Mouse (Mus musculus): Measurements from ENCODE around the gene Krtcap3. TPM values are rescaled to one million over a fixed set of nuclear protein-coding genes. Genes with fewer than 3 reads are reported as not detected.

The Krtcap3 gene
- total RNA-seq, 2 experiments from 2014 or later: 2.8 to 3.2 TPM

DNA sequence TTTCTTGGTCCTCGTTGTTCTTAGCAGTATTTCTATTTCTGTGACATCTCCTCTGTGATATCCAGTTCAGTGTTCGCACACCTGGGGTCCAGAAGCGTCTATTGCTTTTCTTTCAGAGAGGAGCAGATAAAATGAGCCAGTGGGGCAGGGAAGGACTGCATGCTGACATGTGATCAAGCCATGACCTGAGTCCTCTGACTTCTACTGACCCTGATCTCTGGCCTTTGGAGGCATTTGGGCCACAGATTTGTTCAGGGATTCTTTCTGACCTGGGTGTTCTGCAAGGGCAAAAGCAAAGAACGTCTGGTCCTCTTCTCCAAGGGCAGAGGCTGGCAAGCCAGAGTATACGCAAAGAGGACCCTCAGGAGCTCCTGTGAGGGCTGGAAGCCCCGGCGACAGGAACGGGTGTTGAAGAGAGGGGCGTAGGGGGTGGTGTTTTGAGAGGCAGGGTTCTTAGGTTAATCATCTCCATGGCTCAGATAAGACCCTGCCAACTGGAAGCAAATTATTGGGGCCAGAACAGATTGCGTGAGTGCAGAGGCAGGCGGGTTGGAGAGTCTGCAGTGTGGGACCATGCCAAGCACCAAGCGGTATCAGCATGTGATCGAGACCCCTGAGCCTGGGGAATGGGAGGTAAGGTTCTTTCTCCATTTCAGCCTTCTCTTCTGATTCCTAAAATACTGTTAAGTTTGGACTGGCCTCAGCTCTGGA lies 45.7 kb downstream of the Krtcap3 start, which contains the start of gene Gckr:
Gene Gckr, plus strand, starts transcription at position 397 of the 711 bp plus-strand sequence.
- intact Hi-C loops (cut with DNase I): loop anchor here (10.0 kb wide), 1 partner anchor 158 kb away; the partner anchor contains the start of gene Zfp512
- DNase-seq: no peak

DNA sequence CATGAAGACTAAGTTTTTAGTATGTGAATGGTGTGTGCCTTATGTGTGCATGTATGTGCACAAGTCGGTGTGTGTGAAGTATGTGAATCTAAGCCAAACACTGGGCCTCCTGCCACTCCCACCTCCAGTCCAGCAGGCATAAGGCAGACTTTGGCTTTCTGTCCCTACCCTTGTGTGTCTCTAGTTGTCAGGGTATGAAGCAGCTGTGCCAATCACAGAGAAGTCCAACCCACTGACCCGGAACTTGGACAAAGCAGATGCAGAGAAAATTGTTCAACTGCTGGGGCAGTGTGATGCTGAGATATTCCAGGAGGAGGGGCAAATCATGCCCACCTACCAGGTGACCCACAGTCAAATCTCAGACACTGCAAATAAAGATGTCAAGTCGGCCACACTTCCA lies 46.5 kb downstream of the Krtcap3 start:
- DNase-seq: no peak
- intact Hi-C loops (cut with DNase I): loop anchor here (10.0 kb wide), 1 partner anchor 157 kb away; the partner anchor contains the start of gene Zfp512

DNA sequence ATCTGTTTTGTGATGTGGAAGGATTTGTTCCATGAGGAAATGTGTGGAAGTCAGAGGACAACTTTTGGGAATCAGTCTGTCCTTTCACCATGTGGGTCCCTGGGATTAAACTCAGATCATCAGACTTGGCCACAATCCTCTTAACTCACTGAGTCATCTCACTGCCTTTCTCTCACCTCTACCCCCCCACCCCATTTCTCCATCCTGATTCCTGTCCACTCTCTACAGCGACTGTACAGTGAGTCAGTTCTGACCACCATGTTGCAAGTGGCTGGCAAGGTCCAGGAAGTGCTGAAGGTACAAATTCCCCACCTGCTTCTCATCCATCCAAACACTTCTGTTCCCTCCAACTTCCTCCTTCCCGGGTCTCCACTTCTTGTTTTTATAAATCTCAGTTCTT lies 47.0 kb downstream of the Krtcap3 start:
- no peak for DNase-seq
- intact Hi-C loops (cut with DNase I): loop anchor here (10.0 kb wide), 1 partner anchor 156 kb away; the partner anchor contains the start of gene Zfp512

DNA sequence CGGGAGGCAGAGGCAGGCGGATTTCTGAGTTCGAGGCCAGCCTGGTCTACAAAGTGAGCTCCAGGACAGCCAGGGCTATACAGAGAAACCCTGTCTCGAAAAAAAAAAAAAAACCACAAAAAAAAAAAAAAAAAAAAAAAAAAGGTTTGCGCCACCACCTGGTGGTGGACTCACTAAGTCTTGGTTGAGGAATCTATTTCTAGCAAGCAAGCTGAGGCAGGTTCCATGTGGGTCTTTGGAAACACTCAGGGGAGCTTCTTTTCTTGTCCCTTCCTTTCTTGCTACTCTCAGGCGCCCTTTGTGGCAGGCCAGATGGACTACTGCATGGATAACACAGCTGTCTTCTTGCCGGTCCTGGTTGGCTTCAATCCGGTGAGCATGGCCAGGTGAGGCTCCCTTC lies 50.4 kb downstream of the Krtcap3 start:
- no peak for DNase-seq
- intact Hi-C loops (cut with DNase I): no loop called here

Other genes starting within 250 kb of the Krtcap3 start
- gene Atraid, start 203.4 kb upstream of the Krtcap3 start, total RNA-seq (2021): 10 to 100 TPM; 51.4 to 51.8 TPM
- gene Slc5a6, start 202.8 kb upstream of the Krtcap3 start, total RNA-seq (2021): 1 to 10 TPM; 6.6 to 7.6 TPM
- 10 to 100 TPM; 13.5 to 14.8 TPM for gene Cad, start 196.9 kb upstream of the Krtcap3 start, total RNA-seq (2021)
- gene Dnajc5g, start 145.4 kb upstream of the Krtcap3 start, total RNA-seq (2021): not detected
- gene Slc30a3, start 143.5 kb upstream of the Krtcap3 start, total RNA-seq (2021): under 1 TPM in 1 of 2 experiments, not detected in 1; 0.27 TPM
- 100 to 1,000 TPM; 102 to 129 TPM for gene Trim54, start 135.0 kb upstream of the Krtcap3 start, total RNA-seq (2021)
- gene Ucn, start 112.9 kb upstream of the Krtcap3 start, total RNA-seq (2021): not detected
- 10 to 100 TPM; 55.1 to 56.0 TPM for gene Mpv17, start 97.4 kb upstream of the Krtcap3 start, total RNA-seq (2021)
- gene Gm29609, start 71.8 kb upstream of the Krtcap3 start, total RNA-seq (2021): under 1 TPM; 0.56 to 0.93 TPM
- 10 to 100 TPM; 31.9 to 34.5 TPM for gene Gtf3c2, start 71.5 kb upstream of the Krtcap3 start, total RNA-seq (2021)
- gene Snx17, start 58.5 kb upstream of the Krtcap3 start, total RNA-seq (2021): 10 to 100 TPM; 66.3 to 67.8 TPM
- 10 to 100 TPM; 48.4 to 62.3 TPM for gene Eif2b4, start 58.3 kb upstream of the Krtcap3 start, total RNA-seq (2021)
- 10 to 100 TPM in 1 of 2 experiments, 1 to 10 TPM in 1; 9.9 to 10.6 TPM for gene Zfp513, start 49.4 kb upstream of the Krtcap3 start, total RNA-seq (2021)
- 10 to 100 TPM; 56.5 to 66.1 TPM for gene Ppm1g, start 31.0 kb upstream of the Krtcap3 start, total RNA-seq (2021)
- gene Nrbp1, start 10.8 kb upstream of the Krtcap3 start, total RNA-seq (2021): 10 to 100 TPM; 73.1 to 75.0 TPM
- gene Gm9970, start 10.5 kb upstream of the Krtcap3 start, total RNA-seq (2021): not detected
- gene Ift172, start 39.4 kb downstream of the Krtcap3 start, total RNA-seq (2021): 10 to 100 TPM; 37.2 to 42.3 TPM
- gene Fndc4, start 44.4 kb downstream of the Krtcap3 start, total RNA-seq (2021): 1 to 10 TPM; 2.4 to 5.0 TPM
- gene Gckr, start 45.8 kb downstream of the Krtcap3 start, total RNA-seq (2021): not detected
- 10 to 100 TPM; 19.9 to 20.5 TPM for gene Zfp512, start 200.7 kb downstream of the Krtcap3 start, total RNA-seq (2021)
- gene 4930548H24Rik, start 234.0 kb downstream of the Krtcap3 start, total RNA-seq (2021): under 1 TPM in 1 of 2 experiments, not detected in 1; 0.22 TPM
- gene Gpn1, start 243.1 kb downstream of the Krtcap3 start, total RNA-seq (2021): 10 to 100 TPM; 20.0 to 20.9 TPM

All from heart, postnatal 14 days (tissue).